ENCODE assay signal across 8 mouse cellular contexts in genomic region chr5:114897374-114897793, GRCm38 (mm10). TPM values are rescaled to one million over a fixed set of nuclear protein-coding genes. Genes with fewer than 3 reads are reported as not detected.
DNase-seq lines count a peak whose midpoint lies in the region; ATAC-seq and TF ChIP-seq lines count a peak whose summit lies in the region.

No protein-coding gene starts in this region.

- H3K4me3 ChIP-seq in cerebellum, adult 2 months (replicated peaks; ENCODE audit: insufficient read depth, low read depth, low read length): no peak overlapping the region
- peak overlapping the region; percentile 51 for H3K4me3 ChIP-seq in bone marrow, adult 2 months (replicated peaks; ENCODE audit: control insufficient read depth, low read depth, low read length)
- peak overlapping the region; percentile 39 for H3K4me3 ChIP-seq in heart, embryonic 15.5 days
- peak overlapping the region; percentile 91 for H3K4me3 ChIP-seq in macrophage (ENCODE audit: inconsistent target)

- H3K79me2 ChIP-seq in macrophage (ENCODE audit: inconsistent target): peaks cover 51% of the 10 kb centered on the region

- H3K4me2 ChIP-seq in heart, embryonic 15.5 days: peak overlapping the region; percentile 57

- 14% methylated on average over 7 of the region's 7 CpGs for WGBS in cerebellum, adult 2 months
- WGBS in bone marrow, adult 2 months: under 1% methylated on average over 7 of the region's 7 CpGs
- WGBS in heart, embryonic 15.5 days: 7% methylated on average over 7 of the region's 7 CpGs
- WGBS in macrophage (ENCODE audit: missing documents): 5% methylated on average over 7 of the region's 7 CpGs

- H3K27me3 ChIP-seq in cerebellum, adult 2 months (ENCODE audit: control insufficient read depth, insufficient read depth, low read length): no peaks in the 10 kb centered on the region
- no peaks in the 10 kb centered on the region for H3K27me3 ChIP-seq in heart, embryonic 15.5 days

- no peaks in the 10 kb centered on the region for H3K4me1 ChIP-seq in cerebellum, adult 2 months (ENCODE audit: control insufficient read depth, insufficient read depth, low read length)
- peaks cover 2% of the 10 kb centered on the region for H3K4me1 ChIP-seq in bone marrow, adult 2 months (ENCODE audit: control insufficient read depth, insufficient read depth, low read length)
- H3K4me1 ChIP-seq in heart, embryonic 15.5 days (replicated peaks): peaks cover 5% of the 10 kb centered on the region

- no peak for TF ChIP-seq CTCF in cerebellum, adult 2 months (IDR thresholded peaks at IDR 0.05; ENCODE audit: borderline replicate concordance, insufficient read depth, low read depth, low read length)
- no peak for TF ChIP-seq CTCF in bone marrow, adult 2 months (IDR thresholded peaks at IDR 0.05; ENCODE audit: control insufficient read depth, insufficient read depth, low read length)

- ATAC-seq in heart, embryonic 15.5 days (replicated peaks; ENCODE audit: insufficient number of reproducible peaks, insufficient read depth, low FRiP score, low read depth): no peak

- peak overlapping the region; percentile 64; the same call in 1 of the 2 replicates for H3K27ac ChIP-seq in cerebellum, adult 2 months (ENCODE audit: insufficient read depth, low read length)
- H3K27ac ChIP-seq in bone marrow, adult 2 months (ENCODE audit: control insufficient read depth, insufficient read depth, low read depth, low read length, poor library complexity): peak overlapping the region; percentile 42
- peak overlapping the region; percentile 21; the same call in 1 of the 2 replicates for H3K27ac ChIP-seq in heart, embryonic 15.5 days
- peak overlapping the region; percentile 82 for H3K27ac ChIP-seq in macrophage

- DNase-seq in cerebellum, adult 2 months: no peak
- DNase-seq in cerebellum, postnatal 10 days: no peak
- peak; percentile 64 for DNase-seq in kidney, postnatal 10 days
- peak; percentile 22 for DNase-seq in thymus, postnatal 4 days
- DNase-seq in cerebellum, adult 9-10 months: no peak

- peak overlapping the region; percentile 29; the same call in 1 of the 2 replicates for H3K9ac ChIP-seq in heart, embryonic 15.5 days

- no peak for TF ChIP-seq POLR2A in cerebellum, adult 2 months (IDR thresholded peaks at IDR 0.05; ENCODE audit: borderline replicate concordance, insufficient read depth, low read length)
- no peak for TF ChIP-seq POLR2A in bone marrow, adult 2 months (IDR thresholded peaks at IDR 0.05; ENCODE audit: borderline replicate concordance, control insufficient read depth, low read depth, low read length)

- no peaks in the 10 kb centered on the region for H3K9me3 ChIP-seq in heart, embryonic 15.5 days (replicated peaks)

- H3K36me3 ChIP-seq in heart, embryonic 15.5 days: no peaks in the 10 kb centered on the region
- peaks cover 28% of the 10 kb centered on the region for H3K36me3 ChIP-seq in macrophage (ENCODE audit: inconsistent target)

RNA-seq across cellular contexts. Expression of gene Oasl2, which starts 0.6 kb away (rescaled TPM):
- polyA plus RNA-seq in cerebellum, adult 2 months (2012; rRNA removed): 5.3 and 6.9 TPM in 2 replicates
- polyA plus RNA-seq in bone marrow, adult 2 months (2011; ENCODE audit: insufficient read depth, insufficient read length, low replicate concordance, missing spikeins): 37.0 and 44.3 TPM in 2 replicates
- 7.3 and 19.6 TPM in 2 replicates for polyA plus RNA-seq in heart, embryonic 15.5 days (2015; fragmentation: Nextera tagmentation; extraction: Ambion mirVana)
- 1,000 to 10,000 TPM in 16 of 26 experiments, 100 to 1,000 TPM in 10; 351 to 3,989 (median 1,655) TPM for total RNA-seq in macrophage (2018; cell fraction: chromatin; rRNA removed)
- total RNA-seq in macrophage (2018; cell fraction: cytosol; rRNA removed): 100 to 1,000 TPM; 216 to 785 (median 485) TPM
- total RNA-seq in macrophage (2018; cell fraction: nucleus; rRNA removed): 1,000 to 10,000 TPM in 17 of 26 experiments, 100 to 1,000 TPM in 9; 512 to 3,803 (median 1,876) TPM
- 217 to 389 TPM (median 305 TPM) in 3 replicates for polyA plus RNA-seq in macrophage (2018)

RNA-seq across cellular contexts. Expression of gene Oasl1, which starts 25.7 kb away (rescaled TPM):
- polyA plus RNA-seq in cerebellum, adult 2 months (2012; rRNA removed): 0.36 and 0.46 TPM in 2 replicates
- 8.7 and 13.5 TPM in 2 replicates for polyA plus RNA-seq in bone marrow, adult 2 months (2011; ENCODE audit: insufficient read depth, insufficient read length, low replicate concordance, missing spikeins)
- polyA plus RNA-seq in heart, embryonic 15.5 days (2015; fragmentation: Nextera tagmentation; extraction: Ambion mirVana): 0.63 and 0.91 TPM in 2 replicates
- total RNA-seq in macrophage (2018; cell fraction: chromatin; rRNA removed): 1,000 to 10,000 TPM in 3 of 26 experiments, 100 to 1,000 TPM in 15, 10 to 100 TPM in 8; 21.1 to 1,471 (median 387) TPM
- 100 to 1,000 TPM in 16 of 26 experiments, 10 to 100 TPM in 10; 18.5 to 861 (median 338) TPM for total RNA-seq in macrophage (2018; cell fraction: cytosol; rRNA removed)
- total RNA-seq in macrophage (2018; cell fraction: nucleus; rRNA removed): 1,000 to 10,000 TPM in 3 of 26 experiments, 100 to 1,000 TPM in 15, 10 to 100 TPM in 8; 25.3 to 1,222 (median 477) TPM
- polyA plus RNA-seq in macrophage (2018): 15.4 to 36.8 TPM (median 25.2 TPM) in 3 replicates

RNA-seq across cellular contexts. Expression of gene Gm9936, which starts 38.9 kb away (rescaled TPM):
- polyA plus RNA-seq in cerebellum, adult 2 months (2012; rRNA removed): 0.16 TPM in 2 replicates
- polyA plus RNA-seq in bone marrow, adult 2 months (2011; ENCODE audit: insufficient read depth, insufficient read length, low replicate concordance, missing spikeins): not detected in 2 replicates
- polyA plus RNA-seq in heart, embryonic 15.5 days (2015; fragmentation: Nextera tagmentation; extraction: Ambion mirVana): not detected in 2 replicates
- total RNA-seq in macrophage (2018; cell fraction: chromatin; rRNA removed): not detected
- not detected for total RNA-seq in macrophage (2018; cell fraction: cytosol; rRNA removed)
- total RNA-seq in macrophage (2018; cell fraction: nucleus; rRNA removed): not detected
- polyA plus RNA-seq in macrophage (2018): not detected in 3 replicates

RNA-seq across cellular contexts. Expression of gene 4930519G04Rik, which starts 43.9 kb away (rescaled TPM):
- not detected in 2 replicates for polyA plus RNA-seq in cerebellum, adult 2 months (2012; rRNA removed)
- not detected in 2 replicates for polyA plus RNA-seq in bone marrow, adult 2 months (2011; ENCODE audit: insufficient read depth, insufficient read length, low replicate concordance, missing spikeins)
- polyA plus RNA-seq in heart, embryonic 15.5 days (2015; fragmentation: Nextera tagmentation; extraction: Ambion mirVana): not detected in 2 replicates
- not detected for total RNA-seq in macrophage (2018; cell fraction: chromatin; rRNA removed)
- total RNA-seq in macrophage (2018; cell fraction: cytosol; rRNA removed): not detected
- not detected for total RNA-seq in macrophage (2018; cell fraction: nucleus; rRNA removed)
- not detected in 3 replicates for polyA plus RNA-seq in macrophage (2018)

RNA-seq across cellular contexts. Expression of gene 2210016L21Rik, which starts 44.6 kb away (rescaled TPM):
- polyA plus RNA-seq in cerebellum, adult 2 months (2012; rRNA removed): 137 and 141 TPM in 2 replicates
- 9.7 and 15.9 TPM in 2 replicates for polyA plus RNA-seq in bone marrow, adult 2 months (2011; ENCODE audit: insufficient read depth, insufficient read length, low replicate concordance, missing spikeins)
- polyA plus RNA-seq in heart, embryonic 15.5 days (2015; fragmentation: Nextera tagmentation; extraction: Ambion mirVana): 36.0 and 40.0 TPM in 2 replicates
- total RNA-seq in macrophage (2018; cell fraction: chromatin; rRNA removed): 10 to 100 TPM in 20 of 26 experiments, 1 to 10 TPM in 6; 2.3 to 44.1 (median 19.3) TPM
- 10 to 100 TPM; 13.0 to 23.5 (median 17.4) TPM for total RNA-seq in macrophage (2018; cell fraction: cytosol; rRNA removed)
- total RNA-seq in macrophage (2018; cell fraction: nucleus; rRNA removed): 10 to 100 TPM in 17 of 26 experiments, 1 to 10 TPM in 9; 3.5 to 37.2 (median 13.2) TPM
- 15.9 to 19.6 TPM (median 16.7 TPM) in 3 replicates for polyA plus RNA-seq in macrophage (2018)

Comparison
In these comparisons a context has a peak if more than half of its experiments do, and no peak if none do; other contexts are left out.
1. DNase-seq: peak in kidney, postnatal 10 days (single experiment) and thymus, postnatal 4 days (single experiment); none in cerebellum, adult 2 months (0 of 2), cerebellum, postnatal 10 days (0 of 2) and cerebellum, adult 9-10 months (single experiment).
2. H3K27ac ChIP-seq: peak in every context shown above with its lines; median percentile 82 in macrophage; 64 in cerebellum, adult 2 months; 42 in bone marrow, adult 2 months; 21 in heart, embryonic 15.5 days.